Mouse (Mus musculus) olfactory bulb, adult 2 months (tissue): ENCODE measurements around the gene Esr1. TPM values are rescaled to one million over a fixed set of nuclear protein-coding genes. Genes with fewer than 3 reads are reported as not detected.
"Not testable (repeated sequence)": the region's sequence is repeated elsewhere in the genome, so short reads cannot be mapped to it uniquely, and the experiment has no call there.

ENCODE experiments used
- H3K27ac ChIP-seq: fragments of 200-500 bp; 2 replicates; pipeline ENCODE4 v1.5.1; 2012; ENCODE audit warnings: low read depth, low read length; ENCODE audit not compliant: insufficient read depth
- H3K4me1 ChIP-seq: fragments of 200-500 bp; 2 replicates; pipeline ENCODE4 v1.6.1; 2012; ENCODE audit warnings: low read length; ENCODE audit not compliant: control insufficient read depth, insufficient read depth
- H3K4me3 ChIP-seq: fragments of 200-500 bp; 2 replicates; pipeline ENCODE4 v1.5.1; 2012; ENCODE audit warnings: mild to moderate bottlenecking, low read depth, low read length, moderate library complexity; ENCODE audit not compliant: insufficient read depth
- CTCF ChIP-seq: fragments of 200-500 bp; IDR thresholded peaks from 2 replicates; pipeline ENCODE4 v1.5.1; 2012; ENCODE audit warnings: low read depth, mild to moderate bottlenecking, low read length, moderate library complexity; ENCODE audit not compliant: insufficient read depth
- POLR2A ChIP-seq: fragments of 200-500 bp; IDR thresholded peaks from 2 replicates; pipeline ENCODE4 v1.6.1; 2012; ENCODE audit warnings: mild to moderate bottlenecking, low read depth, low read length, moderate library complexity; ENCODE audit not compliant: insufficient read depth
- WGBS: fragments of 180-500 bp; shearing (Covaris S2); methylation state at CpG from one replicate; pipeline ENCODE4 v1.1.7; 2018; 5-methylcytosine and 5-hydroxymethylcytosine counted together
- polyA plus RNA-seq: library from polyadenylated mRNA; stranded (reverse); fragments of >200 nt; gene quantifications from 2 replicates; pipeline ENCODE4 v1.2.4, GENCODE M21; 2012; ENCODE audit warnings: low replicate concordance; ENCODE audit not compliant: missing spikeins, insufficient read depth, insufficient read length

Gene Esr1
- polyA plus RNA-seq, 1 experiment: not detected

GRCm38 (mm10) chr10:4598244-4598842 is 13.1 kb upstream of the Esr1 start:
- WGBS: 65% methylated on average over 10 of the region's 10 CpGs
- no peak for TF ChIP-seq CTCF
- no peak for TF ChIP-seq POLR2A
- no peak overlapping the region for H3K4me3 ChIP-seq
- no peaks in the 10 kb centered on the region for H3K4me1 ChIP-seq
- no peak overlapping the region for H3K27ac ChIP-seq

- Histone ChIP-seq H3K27ac (no peak overlapping the region), H3K4me1 (no peaks in the 10 kb centered on the region), H3K4me3 (no peak overlapping the region)
- TF ChIP-seq CTCF (no peak), POLR2A (no peak)
- WGBS: 63% methylated on average over 12 of the region's 12 CpGs
Measured at GRCm38 (mm10) chr10:4598916-4599315, 12.5 kb upstream of the Esr1 start.

GRCm38 (mm10) chr10:4599591-4599990 is 11.8 kb upstream of the Esr1 start:
- TF ChIP-seq CTCF (no peak), POLR2A (no peak)
- Histone ChIP-seq H3K4me3 (no peak overlapping the region), H3K4me1 (no peaks in the 10 kb centered on the region), H3K27ac (no peak overlapping the region)
- 74% methylated on average over 4 of the region's 4 CpGs for WGBS

GRCm38 (mm10) chr10:4600796-4601474 is 10.5 kb upstream of the Esr1 start:
- WGBS: 73% methylated on average over 2 of the region's 2 CpGs
- Histone ChIP-seq H3K27ac (no peak overlapping the region), H3K4me3 (no peak overlapping the region), H3K4me1 (no peaks in the 10 kb centered on the region)
- TF ChIP-seq CTCF (no peak), POLR2A (no peak)

- not testable (repeated sequence) for H3K4me1 ChIP-seq, H3K27ac ChIP-seq, H3K4me3 ChIP-seq
Measured at GRCm38 (mm10) chr10:4601612-4602011, 9.8 kb upstream of the Esr1 start.

GRCm38 (mm10) chr10:4602466-4602865 is 8.9 kb upstream of the Esr1 start:
- Histone ChIP-seq H3K4me3 (no peak overlapping the region), H3K4me1 (no peaks in the 10 kb centered on the region), H3K27ac (no peak overlapping the region)
- TF ChIP-seq POLR2A: no peak
- WGBS: 74% methylated on average over 4 of the region's 4 CpGs

- no peak overlapping the region for H3K4me3 ChIP-seq
- no peak overlapping the region for H3K27ac ChIP-seq
- WGBS: 71% methylated on average over 4 of the region's 4 CpGs
- TF ChIP-seq POLR2A (no peak), CTCF (no peak)
- H3K4me1 ChIP-seq: no peaks in the 10 kb centered on the region
Measured at GRCm38 (mm10) chr10:4604527-4605209, 6.7 kb upstream of the Esr1 start.

- H3K4me1 ChIP-seq: peaks cover 5% of the 10 kb centered on the region; the same call in 1 of the 2 replicates
- no peak overlapping the region for H3K27ac ChIP-seq
- H3K4me3 ChIP-seq: no peak overlapping the region
- WGBS: 60% methylated on average over 2 of the region's 2 CpGs
- TF ChIP-seq CTCF (no peak), POLR2A (no peak)
Measured at GRCm38 (mm10) chr10:4610234-4610633, 1.2 kb upstream of the Esr1 start.

- TF ChIP-seq CTCF: no peak
- TF ChIP-seq POLR2A: no peak
- no peak overlapping the region for H3K27ac ChIP-seq
- 73% methylated on average over 22 of the region's 22 CpGs for WGBS
- H3K4me1 ChIP-seq: peaks cover 5% of the 10 kb centered on the region; the same call in 1 of the 2 replicates
- no peak overlapping the region for H3K4me3 ChIP-seq
Measured at GRCm38 (mm10) chr10:4612313-4613036, 1.1 kb downstream of the Esr1 start.
